Mouse (Mus musculus) lung, postnatal 0 days (tissue): ENCODE results near the gene Erp29.

Experiments used
- CTCF ChIP-seq: IDR thresholded peaks from 2 replicates; pipeline ENCODE4 v1.5.1; 2016; ENCODE audit warnings: antibody characterized with exemption, mild to moderate bottlenecking
- EP300 ChIP-seq: IDR thresholded peaks from 2 replicates; pipeline ENCODE4 v1.6.1; 2016; ENCODE audit warnings: antibody characterized with exemption, mild to moderate bottlenecking, control low read depth

DNA sequence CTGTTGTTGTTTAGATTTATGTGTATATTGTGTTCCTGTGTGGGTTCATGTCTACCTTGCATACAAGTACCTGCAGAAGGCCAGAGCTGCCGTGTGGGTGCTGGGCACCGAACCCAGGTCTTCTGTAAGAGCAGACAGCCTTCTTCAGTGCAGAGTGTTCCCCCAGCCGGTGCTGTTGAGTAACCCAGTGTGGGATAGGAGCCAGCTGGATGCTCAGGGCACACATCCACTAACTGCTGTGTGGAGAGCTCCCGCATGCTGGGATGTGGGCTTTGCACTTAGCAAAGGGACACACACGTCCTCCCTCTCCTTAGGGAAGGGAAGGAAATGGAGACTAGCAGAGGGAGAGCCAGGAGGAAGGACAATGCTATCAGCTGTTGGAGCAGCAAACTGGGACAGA lies 14.2 kb downstream of the Erp29 start:
- no peak for TF ChIP-seq CTCF
- TF ChIP-seq EP300, result no peak
